Mouse (Mus musculus) limb, embryonic 13.5 days (tissue): Measurements from ENCODE around the gene Psmb7. TPM values are rescaled to one million over a fixed set of nuclear protein-coding genes. Genes with fewer than 3 reads are reported as not detected.
A peak's percentile ranks its signal among the peaks of the same experiment; 100 is the strongest.

Experiments
- ATAC-seq: fragments of 200-750 bp; cut with Nextera tagmentation; 2 replicates; pipeline ENCODE4 v1.8.0; 2017; ENCODE audit warnings: low read depth, moderate number of reproducible peaks, moderate TSS enrichment; ENCODE audit not compliant: low FRiP score
- H3K27ac ChIP-seq: fragments of 300-500 bp; sonication (generic); 2 replicates; pipeline ENCODE4 v1.5.1; 2015; ENCODE audit warnings: inconsistent platforms, mild to moderate bottlenecking, moderate library complexity
- H3K27me3 ChIP-seq: fragments of 300-500 bp; sonication (generic); 2 replicates; pipeline ENCODE4 v1.6.1; 2015; ENCODE audit warnings: mild to moderate bottlenecking, inconsistent platforms
- H3K36me3 ChIP-seq: fragments of 300-500 bp; sonication (generic); 2 replicates; pipeline ENCODE4 v1.6.1; 2015; ENCODE audit warnings: inconsistent platforms, mild to moderate bottlenecking, moderate library complexity
- H3K4me1 ChIP-seq: fragments of 300-500 bp; sonication (generic); 2 replicates; pipeline ENCODE4 v1.6.1; 2015; ENCODE audit warnings: inconsistent platforms
- H3K4me2 ChIP-seq: fragments of 300-500 bp; sonication (generic); replicated peaks from 2 replicates; pipeline ENCODE4 v1.6.1; 2015; ENCODE audit warnings: inconsistent platforms, mild to moderate bottlenecking, moderate library complexity
- H3K4me3 ChIP-seq: fragments of 300-500 bp; sonication (generic); 2 replicates; pipeline ENCODE4 v1.5.1; 2015; ENCODE audit warnings: moderate library complexity, mild to moderate bottlenecking, inconsistent platforms
- H3K9ac ChIP-seq: fragments of 300-500 bp; sonication (generic); 2 replicates; pipeline ENCODE4 v1.6.1; 2015; ENCODE audit warnings: mild to moderate bottlenecking, inconsistent platforms
- H3K9me3 ChIP-seq: fragments of 300-500 bp; sonication (generic); 2 replicates; pipeline ENCODE4 v1.6.1; 2016; ENCODE audit warnings: inconsistent platforms
- WGBS: fragments of 180-500 bp; shearing (Covaris S2); methylation state at CpG from one replicate; pipeline ENCODE4 v1.1.7; 2015; 5-methylcytosine and 5-hydroxymethylcytosine counted together
- polyA plus RNA-seq: library from polyadenylated mRNA; unstranded; fragments of >200 nt; fragmentation: Nextera tagmentation; extraction: Ambion mirVana; gene quantifications from 2 replicates; pipeline ENCODE4 v1.2.1, GENCODE M21; 2015

The Psmb7 gene
- polyA plus RNA-seq, 1 experiment from 2014 or later: 282 TPM

DNA sequence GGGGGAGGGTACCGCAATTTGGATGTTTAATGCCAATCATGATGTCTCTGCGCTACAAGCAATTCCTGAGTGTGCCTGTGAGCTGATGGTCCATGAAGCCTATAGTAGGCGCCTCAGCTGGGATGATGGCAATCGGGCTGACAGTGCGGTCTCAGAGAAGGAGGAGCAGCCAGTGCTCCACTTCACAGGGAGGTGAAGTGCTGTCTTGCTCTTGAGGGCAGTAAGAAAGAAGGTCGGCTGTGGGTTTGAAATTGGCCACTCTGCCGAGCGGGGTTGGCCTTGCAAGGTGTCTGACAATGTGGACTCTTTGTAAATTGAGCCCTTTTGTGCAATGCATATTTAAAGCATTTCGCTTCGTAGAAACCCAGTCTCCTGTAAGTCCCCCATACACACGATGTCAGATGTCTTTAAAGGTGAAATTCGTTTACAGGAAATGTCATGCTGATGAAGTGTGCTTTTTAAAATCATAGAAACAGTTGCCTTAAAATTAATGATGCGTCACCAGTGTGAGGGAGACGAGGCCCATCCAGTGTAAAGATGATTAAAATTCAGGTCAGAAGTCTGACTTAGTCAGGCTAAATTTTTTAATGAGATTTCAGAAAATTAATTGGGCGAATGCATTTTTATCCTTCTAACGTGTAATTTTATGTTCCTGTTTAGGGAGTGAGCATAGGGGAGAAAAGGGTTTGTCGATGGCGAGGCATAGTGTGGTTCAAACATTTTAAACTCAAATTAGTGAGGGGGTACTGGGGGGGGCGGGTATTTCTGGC lies 89.5 kb downstream of the Psmb7 start:
- Histone ChIP-seq H3K4me3 (no peak overlapping the region), H3K27me3 (no peaks in the 10 kb centered on the region), H3K9me3 (no peaks in the 10 kb centered on the region), H3K9ac (no peak overlapping the region), H3K36me3 (peaks cover 63% of the 10 kb centered on the region), H3K4me1 (no peaks in the 10 kb centered on the region), H3K4me2 (no peak overlapping the region), H3K27ac (no peak overlapping the region)
- ATAC-seq: no peak
- whole genome bisulfite sequencing: 72% methylated on average over 19 of the region's 19 CpGs

DNA sequence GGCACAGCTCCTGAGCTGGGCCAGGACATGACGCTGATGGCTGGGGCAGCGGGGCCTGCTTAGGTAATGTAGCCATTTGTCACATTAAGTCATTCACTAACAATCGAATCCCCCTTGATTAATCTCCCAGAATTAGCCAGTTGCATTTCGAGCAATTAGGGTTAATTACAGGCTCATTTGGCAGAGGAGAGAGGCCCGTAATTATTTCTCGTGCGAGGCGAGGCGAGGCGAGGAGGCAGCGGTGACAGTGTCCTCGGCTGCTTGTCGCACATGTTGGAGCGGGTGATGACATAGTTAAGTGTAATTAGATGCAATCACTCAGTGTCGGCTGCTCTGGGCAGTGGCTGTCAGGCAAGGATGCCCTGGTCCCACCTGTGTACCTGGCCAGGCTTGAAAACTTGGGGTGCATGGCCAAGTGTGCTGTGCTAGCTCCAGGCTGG lies 91.9 kb downstream of the Psmb7 start:
- Histone ChIP-seq H3K27ac (no peak overlapping the region), H3K4me2 (no peak overlapping the region), H3K9ac (no peak overlapping the region), H3K27me3 (no peaks in the 10 kb centered on the region), H3K4me1 (peaks cover under 1% of the 10 kb centered on the region; the same call in 1 of the 2 replicates), H3K36me3 (peaks cover 52% of the 10 kb centered on the region), H3K9me3 (no peaks in the 10 kb centered on the region), H3K4me3 (no peak overlapping the region)
- 69% methylated on average over 15 of the region's 15 CpGs for WGBS
- no peak for ATAC-seq

DNA sequence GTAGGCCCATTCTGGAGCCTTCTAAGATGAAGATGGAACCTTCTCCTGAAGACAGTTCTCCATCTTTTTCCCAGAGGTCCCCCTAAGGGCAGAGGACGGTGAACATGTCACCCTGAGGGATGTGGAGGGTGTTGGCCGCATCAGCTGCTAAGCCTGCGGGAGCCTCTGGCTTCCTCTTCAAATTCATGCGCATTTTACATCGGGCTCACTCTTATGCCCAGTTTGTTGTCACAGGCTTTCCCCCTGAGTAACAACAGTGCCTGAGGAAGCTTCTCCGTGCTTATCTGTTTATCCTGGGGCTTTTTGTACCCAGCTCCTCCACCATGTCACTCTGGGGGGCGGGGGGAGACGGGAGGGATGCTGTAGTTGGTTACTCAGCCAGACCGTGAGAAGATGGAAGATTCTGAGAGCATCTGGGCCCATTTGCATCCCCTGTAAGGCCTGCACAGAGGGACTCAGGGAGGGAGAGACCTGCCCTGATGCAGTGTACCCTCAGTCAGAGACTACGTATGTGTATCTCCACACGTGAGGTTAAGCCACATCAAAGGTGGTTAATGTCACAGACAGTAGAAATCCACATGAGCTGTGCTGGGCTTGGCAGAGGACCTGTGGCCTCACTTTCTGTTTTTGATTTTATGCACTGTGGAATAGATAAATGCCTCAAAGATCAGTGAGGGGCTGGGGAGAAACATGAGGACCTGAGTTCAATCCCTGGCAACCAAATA lies 95.9 kb downstream of the Psmb7 start:
- Histone ChIP-seq H3K27ac (no peak overlapping the region), H3K27me3 (no peaks in the 10 kb centered on the region), H3K9ac (no peak overlapping the region), H3K4me2 (no peak overlapping the region), H3K4me1 (peaks cover 34% of the 10 kb centered on the region), H3K36me3 (peaks cover 44% of the 10 kb centered on the region), H3K9me3 (no peaks in the 10 kb centered on the region), H3K4me3 (no peak overlapping the region)
- no peak for ATAC-seq
- WGBS: 73% methylated on average over 11 of the region's 11 CpGs

DNA sequence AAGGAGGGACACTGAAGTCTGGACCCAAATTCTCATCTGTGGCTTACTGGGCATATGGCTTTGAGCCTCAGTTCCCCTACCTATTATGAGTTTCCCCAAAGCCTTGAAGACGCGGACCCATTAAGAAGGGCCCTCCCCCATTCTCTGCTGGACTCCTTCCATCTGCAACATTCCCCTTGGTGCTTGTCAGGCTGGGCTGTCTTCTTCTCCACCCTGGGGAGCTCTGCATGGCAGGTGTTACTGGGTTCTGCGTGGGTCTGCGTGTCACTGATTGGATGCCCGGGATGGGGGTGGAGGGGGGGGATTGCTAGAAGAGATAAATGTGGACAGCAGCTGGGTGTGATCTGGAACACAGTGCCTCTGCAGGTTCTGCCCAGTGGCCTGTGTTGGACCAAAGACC lies 97.1 kb downstream of the Psmb7 start:
- no peak for ATAC-seq
- Histone ChIP-seq H3K4me3 (no peak overlapping the region), H3K36me3 (peaks cover 32% of the 10 kb centered on the region), H3K4me1 (peaks cover 38% of the 10 kb centered on the region), H3K27me3 (no peaks in the 10 kb centered on the region), H3K9me3 (no peaks in the 10 kb centered on the region), H3K9ac (no peak overlapping the region), H3K4me2 (no peak overlapping the region), H3K27ac (no peak overlapping the region)
- 79% methylated on average over 5 of the region's 5 CpGs for WGBS

DNA sequence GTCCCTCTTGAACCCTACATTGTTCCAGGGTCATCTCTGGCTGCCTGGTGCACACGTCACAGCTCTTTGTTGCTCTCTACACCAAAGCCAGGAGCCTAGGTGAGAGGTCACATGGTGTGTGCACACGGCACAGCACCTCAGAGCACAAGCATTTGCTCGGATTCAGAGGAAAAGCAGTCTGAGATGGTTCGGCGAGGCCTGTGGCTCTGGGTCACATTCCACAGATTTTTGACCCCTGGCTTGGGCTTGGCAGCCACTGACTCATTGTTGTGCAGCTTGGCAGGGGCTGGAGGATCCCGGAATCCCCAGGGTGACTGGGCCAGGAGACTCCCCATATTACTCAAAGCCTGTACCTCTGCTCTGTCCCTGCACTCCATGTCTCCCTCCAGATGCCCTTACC lies 97.7 kb downstream of the Psmb7 start:
- Histone ChIP-seq H3K4me2 (no peak overlapping the region), H3K9ac (no peak overlapping the region; the same call in 1 of the 2 replicates), H3K27me3 (no peaks in the 10 kb centered on the region), H3K4me3 (no peak overlapping the region), H3K9me3 (no peaks in the 10 kb centered on the region), H3K4me1 (peaks cover 43% of the 10 kb centered on the region), H3K27ac (no peak overlapping the region), H3K36me3 (peaks cover 26% of the 10 kb centered on the region)
- 22% methylated on average over 6 of the region's 6 CpGs for WGBS
- 0 out of 2 replicates have a peak, but pooled peaks have one; percentile 19 for ATAC-seq

DNA sequence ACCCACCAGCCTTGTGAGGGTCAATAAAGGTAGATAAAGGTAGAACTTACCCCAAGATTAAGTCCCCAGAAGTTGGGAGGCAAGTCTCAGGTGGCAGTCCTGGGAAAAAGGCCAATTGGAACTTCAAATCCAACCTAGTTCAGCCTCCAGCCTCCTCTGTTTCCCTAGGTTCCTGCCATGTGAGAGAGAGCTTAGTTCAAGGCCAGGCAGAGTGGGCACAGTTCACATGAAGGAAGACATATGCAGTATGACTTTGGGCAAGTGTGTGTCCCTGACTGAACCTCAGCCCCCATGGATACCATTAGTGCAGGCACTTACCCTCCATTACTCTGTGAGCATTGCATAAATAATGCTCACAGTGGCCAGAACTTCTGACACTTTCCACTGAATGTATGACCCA lies 98.2 kb downstream of the Psmb7 start:
- peaks cover 21% of the 10 kb centered on the region for H3K36me3 ChIP-seq
- peaks cover 49% of the 10 kb centered on the region for H3K4me1 ChIP-seq
- no peak overlapping the region for H3K4me3 ChIP-seq
- no peaks in the 10 kb centered on the region for H3K9me3 ChIP-seq
- no peaks in the 10 kb centered on the region for H3K27me3 ChIP-seq
- H3K9ac ChIP-seq: no peak overlapping the region; the same call in 1 of the 2 replicates
- ATAC-seq: no peak
- H3K27ac ChIP-seq: no peak overlapping the region; the same call in 1 of the 2 replicates
- no peak overlapping the region for H3K4me2 ChIP-seq

DNA sequence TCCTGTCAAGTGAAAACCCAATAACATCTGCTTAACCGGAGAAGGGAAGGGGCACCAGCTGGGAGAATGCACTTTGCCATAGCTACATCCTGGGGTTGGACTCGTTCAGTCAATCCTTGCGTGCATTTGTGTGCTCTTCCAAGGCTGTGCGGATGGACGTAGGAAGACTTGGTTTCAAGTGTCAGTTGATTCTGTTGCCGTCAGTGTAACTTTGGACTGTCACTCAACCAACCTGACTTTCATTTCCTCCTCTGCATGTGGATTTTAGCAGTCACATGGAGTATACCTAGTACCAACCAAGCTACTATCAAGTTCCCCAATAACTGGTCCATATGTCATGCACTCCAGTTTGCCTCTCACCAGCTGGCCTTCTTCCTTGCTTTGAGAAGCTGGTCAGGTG lies 98.9 kb downstream of the Psmb7 start:
- WGBS: 77% methylated on average over 6 of the region's 6 CpGs
- ATAC-seq: no peak
- H3K27me3 ChIP-seq: no peaks in the 10 kb centered on the region
- H3K9me3 ChIP-seq: no peaks in the 10 kb centered on the region
- H3K36me3 ChIP-seq: peaks cover 14% of the 10 kb centered on the region
- H3K27ac ChIP-seq: no peak overlapping the region
- no peak overlapping the region for H3K9ac ChIP-seq
- no peak overlapping the region for H3K4me2 ChIP-seq
- no peak overlapping the region for H3K4me3 ChIP-seq
- peaks cover 55% of the 10 kb centered on the region for H3K4me1 ChIP-seq

DNA sequence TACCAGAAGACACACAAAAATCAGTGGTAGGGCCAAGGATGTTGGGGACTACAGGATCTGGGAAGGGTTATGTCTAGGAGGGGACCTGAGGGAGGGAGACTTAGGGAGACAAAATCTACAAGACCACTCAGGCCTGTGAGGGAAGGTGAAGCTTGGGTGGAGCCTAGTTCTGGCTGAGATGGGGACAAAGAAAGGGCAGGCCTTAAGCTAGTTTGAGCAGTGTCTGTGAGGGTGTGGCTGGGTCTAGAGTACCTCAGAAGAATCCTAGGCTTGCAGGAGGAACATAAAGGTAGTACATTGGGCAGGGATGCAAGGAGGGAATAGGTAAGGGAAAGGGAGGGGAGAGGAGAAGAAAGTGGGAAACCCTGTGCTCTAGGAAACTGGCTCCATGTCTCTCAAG lies 99.5 kb downstream of the Psmb7 start:
- no peaks in the 10 kb centered on the region for H3K27me3 ChIP-seq
- H3K36me3 ChIP-seq: peaks cover 10% of the 10 kb centered on the region; the same call in 1 of the 2 replicates
- ATAC-seq: no peak
- H3K4me3 ChIP-seq: no peak overlapping the region
- H3K9ac ChIP-seq: no peak overlapping the region
- no peak overlapping the region for H3K4me2 ChIP-seq
- H3K27ac ChIP-seq: no peak overlapping the region
- peaks cover 61% of the 10 kb centered on the region for H3K4me1 ChIP-seq
- H3K9me3 ChIP-seq: no peaks in the 10 kb centered on the region

DNA sequence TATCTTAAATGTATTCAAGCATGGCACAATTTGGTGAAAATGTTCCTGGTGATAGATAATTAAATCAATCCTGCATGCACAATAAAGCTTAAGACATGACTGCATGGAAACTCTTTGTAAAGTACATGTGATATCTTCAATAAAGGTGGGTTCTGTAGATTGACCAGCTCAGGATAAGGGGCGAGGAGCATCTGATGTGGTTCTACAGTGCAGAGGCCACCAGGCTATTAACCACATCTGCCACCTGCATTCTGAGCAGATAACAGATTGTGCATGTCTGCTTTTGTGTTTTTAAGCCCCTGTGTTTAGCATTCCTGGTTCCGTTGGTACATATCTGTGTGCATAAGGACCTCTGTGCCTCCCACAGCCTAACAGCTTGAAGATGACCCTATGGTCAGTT lies 100.7 kb downstream of the Psmb7 start:
- no peak overlapping the region for H3K4me3 ChIP-seq
- peaks cover 73% of the 10 kb centered on the region for H3K4me1 ChIP-seq
- WGBS: 91% methylated on average over 2 of the region's 2 CpGs
- no peaks in the 10 kb centered on the region for H3K9me3 ChIP-seq
- ATAC-seq: no peak
- no peak overlapping the region for H3K9ac ChIP-seq
- H3K4me2 ChIP-seq: no peak overlapping the region
- no peaks in the 10 kb centered on the region for H3K27me3 ChIP-seq
- no peaks in the 10 kb centered on the region for H3K36me3 ChIP-seq
- no peak overlapping the region for H3K27ac ChIP-seq

DNA sequence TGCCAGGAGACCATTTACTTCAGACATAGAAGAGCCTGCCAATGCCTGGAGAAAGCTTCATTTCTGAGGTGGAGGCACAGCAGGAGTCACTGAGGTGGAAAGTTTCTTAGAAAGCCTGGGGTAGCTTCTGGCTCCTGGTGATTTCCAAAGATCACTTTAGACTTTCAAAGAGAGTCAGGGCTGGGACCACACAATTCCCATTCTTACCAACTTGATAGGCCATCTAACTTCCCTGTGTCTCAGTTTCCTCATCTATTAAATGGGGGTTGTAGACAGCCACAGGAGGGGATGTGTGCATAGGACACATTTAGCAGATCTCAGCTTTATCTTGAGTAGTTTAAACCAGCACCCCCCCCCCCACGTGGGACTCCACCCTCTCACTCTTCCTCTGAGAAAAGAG lies 101.5 kb downstream of the Psmb7 start:
- no peaks in the 10 kb centered on the region for H3K9me3 ChIP-seq
- no peak overlapping the region for H3K4me3 ChIP-seq
- H3K4me1 ChIP-seq: peaks cover 81% of the 10 kb centered on the region
- H3K4me2 ChIP-seq: no peak overlapping the region
- ATAC-seq: no peak
- no peaks in the 10 kb centered on the region for H3K36me3 ChIP-seq
- WGBS: 45% methylated on average over 1 of the region's 1 CpGs
- H3K27me3 ChIP-seq: no peaks in the 10 kb centered on the region
- H3K9ac ChIP-seq: no peak overlapping the region
- H3K27ac ChIP-seq: no peak overlapping the region

DNA sequence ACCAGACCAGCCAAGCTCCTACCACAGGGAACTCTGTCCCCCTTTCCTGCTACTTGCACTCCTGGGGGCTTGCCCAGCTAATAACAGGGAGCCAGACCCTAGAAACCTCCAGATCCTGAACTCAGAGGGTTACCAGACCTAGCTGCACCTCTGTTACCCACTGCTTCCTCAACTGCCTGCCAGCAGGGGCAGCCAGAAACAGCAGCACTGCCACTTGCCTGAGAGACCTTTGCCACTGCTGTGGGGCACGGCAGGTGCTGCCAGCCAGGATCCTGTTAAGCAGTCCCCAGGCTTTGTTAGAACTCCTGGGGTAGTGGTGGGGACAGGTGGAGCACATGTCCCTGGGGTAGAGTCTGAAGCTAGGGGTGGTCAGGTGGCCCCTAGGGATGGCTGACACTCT lies 102.3 kb downstream of the Psmb7 start:
- 89% methylated on average over 1 of the region's 1 CpGs for WGBS
- no peak overlapping the region for H3K9ac ChIP-seq
- H3K9me3 ChIP-seq: no peaks in the 10 kb centered on the region
- H3K4me3 ChIP-seq: no peak overlapping the region
- H3K27me3 ChIP-seq: no peaks in the 10 kb centered on the region
- peaks cover 84% of the 10 kb centered on the region for H3K4me1 ChIP-seq
- ATAC-seq: no peak
- no peaks in the 10 kb centered on the region for H3K36me3 ChIP-seq
- no peak overlapping the region for H3K27ac ChIP-seq
- H3K4me2 ChIP-seq: no peak overlapping the region

DNA sequence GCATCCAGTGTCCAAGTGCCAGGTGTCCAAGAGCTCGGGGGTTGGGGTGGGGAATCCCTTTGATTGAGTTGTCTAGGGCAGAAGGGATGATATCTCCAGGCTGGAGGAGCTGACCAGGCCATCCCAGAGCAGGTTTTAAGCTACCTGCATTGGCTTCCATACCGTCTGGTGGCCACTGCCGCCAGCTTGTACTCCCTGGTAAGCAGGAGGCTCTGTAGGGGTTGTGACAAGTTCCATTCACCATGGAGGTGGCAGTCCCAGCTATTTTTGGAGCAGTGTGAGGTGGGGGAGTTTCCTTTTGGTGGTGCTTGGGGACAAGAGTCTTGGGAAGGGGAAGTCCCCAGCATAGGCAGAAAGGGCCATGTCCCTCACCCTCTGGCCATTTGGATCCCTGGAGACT lies 102.8 kb downstream of the Psmb7 start:
- peaks cover 84% of the 10 kb centered on the region for H3K4me1 ChIP-seq
- no peak overlapping the region for H3K4me2 ChIP-seq
- ATAC-seq: no peak
- H3K27me3 ChIP-seq: no peaks in the 10 kb centered on the region
- H3K36me3 ChIP-seq: no peaks in the 10 kb centered on the region
- 80% methylated on average over 3 of the region's 3 CpGs for WGBS
- no peaks in the 10 kb centered on the region for H3K9me3 ChIP-seq
- H3K27ac ChIP-seq: no peak overlapping the region
- no peak overlapping the region for H3K9ac ChIP-seq
- H3K4me3 ChIP-seq: no peak overlapping the region
